Mouse (Mus musculus) adipocyte (in vitro differentiated cells): ENCODE results near the gene Trpc1.

Experiments
- DNase-seq: peaks from one replicate; pipeline ENCODE4 v3.0.0-alpha.2; 2016; ENCODE audit warnings: low spot score

The Trpc1 gene

DNA sequence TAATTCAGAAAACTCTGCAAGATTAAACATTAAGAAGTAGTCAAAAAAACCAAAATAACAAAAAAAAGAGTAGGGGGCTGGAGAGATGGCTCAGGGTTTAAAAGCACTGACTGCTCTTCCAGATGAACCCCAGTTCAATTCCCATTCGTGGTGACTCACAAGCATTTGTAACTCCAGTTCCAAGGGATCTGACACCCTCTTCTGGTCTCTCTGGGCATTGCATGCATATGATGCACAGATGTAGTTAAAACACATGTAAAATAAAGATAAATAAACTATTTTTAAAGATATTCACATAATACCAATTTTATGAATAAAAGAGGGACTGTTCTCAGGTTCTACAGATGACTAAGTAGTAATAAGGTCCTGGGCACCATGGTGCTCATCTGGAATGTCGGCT lies 52.4 kb downstream of the Trpc1 start:
- DNase-seq = peak; percentile 43

DNA sequence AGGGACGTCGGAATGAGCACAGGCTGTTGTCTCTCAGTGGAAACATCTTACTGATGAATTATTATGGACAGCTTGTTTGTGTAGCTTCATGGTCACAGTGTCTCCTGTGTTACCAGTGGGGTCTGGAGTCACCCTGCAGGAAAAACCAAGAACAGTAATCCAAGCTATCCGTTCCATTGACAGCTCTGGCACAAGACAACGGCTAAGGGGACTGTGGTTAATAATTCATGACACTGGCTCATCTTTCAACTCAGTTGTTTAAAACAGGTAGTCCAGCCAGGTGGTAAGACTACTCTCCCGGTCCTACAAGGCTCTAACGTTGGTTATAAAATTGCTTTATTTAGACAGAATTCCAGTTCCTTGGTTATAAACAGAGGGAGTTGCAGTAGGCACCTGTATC lies 53.6 kb downstream of the Trpc1 start:
- no peak for DNase-seq

DNA sequence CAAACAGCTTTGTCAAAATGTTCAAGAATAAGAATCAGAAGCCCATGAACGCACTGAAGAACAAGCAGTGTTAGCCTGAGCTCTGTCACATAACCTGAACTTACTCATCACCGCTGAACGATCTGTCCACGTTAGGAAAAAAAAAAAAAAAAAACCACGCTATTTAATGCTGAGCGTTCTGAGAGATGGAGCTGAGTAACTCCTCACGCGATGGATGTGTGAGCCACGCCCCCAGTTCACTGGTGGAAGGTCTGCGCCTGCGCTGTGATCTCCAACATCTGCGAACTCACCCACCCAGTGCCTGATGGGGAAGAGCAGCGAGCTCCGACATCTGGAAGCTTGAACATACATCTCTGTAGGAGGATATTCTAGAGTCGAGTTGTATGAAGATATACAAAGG lies 55.2 kb downstream of the Trpc1 start:
- DNase-seq = no peak

DNA sequence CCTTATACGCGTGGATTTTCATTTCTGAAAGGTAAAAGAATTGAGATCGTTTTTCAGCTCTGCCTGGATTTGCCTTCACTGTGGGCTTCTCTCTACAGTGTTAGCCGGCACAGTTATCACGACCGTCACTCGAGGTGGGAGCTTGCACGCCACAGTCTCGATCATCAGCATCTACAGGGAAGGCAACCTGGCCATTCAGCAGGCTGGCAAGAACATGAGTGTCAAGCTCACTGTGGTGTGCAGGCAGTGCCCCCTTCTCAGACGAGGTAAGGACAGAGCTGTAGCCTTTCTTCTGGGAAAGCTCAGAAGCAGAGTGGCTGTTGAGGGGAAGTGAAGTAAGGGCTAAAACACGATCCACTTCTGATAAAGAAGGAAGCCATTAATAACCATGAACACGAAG lies 55.6 kb downstream of the Trpc1 start:
- DNase-seq = no peak

DNA sequence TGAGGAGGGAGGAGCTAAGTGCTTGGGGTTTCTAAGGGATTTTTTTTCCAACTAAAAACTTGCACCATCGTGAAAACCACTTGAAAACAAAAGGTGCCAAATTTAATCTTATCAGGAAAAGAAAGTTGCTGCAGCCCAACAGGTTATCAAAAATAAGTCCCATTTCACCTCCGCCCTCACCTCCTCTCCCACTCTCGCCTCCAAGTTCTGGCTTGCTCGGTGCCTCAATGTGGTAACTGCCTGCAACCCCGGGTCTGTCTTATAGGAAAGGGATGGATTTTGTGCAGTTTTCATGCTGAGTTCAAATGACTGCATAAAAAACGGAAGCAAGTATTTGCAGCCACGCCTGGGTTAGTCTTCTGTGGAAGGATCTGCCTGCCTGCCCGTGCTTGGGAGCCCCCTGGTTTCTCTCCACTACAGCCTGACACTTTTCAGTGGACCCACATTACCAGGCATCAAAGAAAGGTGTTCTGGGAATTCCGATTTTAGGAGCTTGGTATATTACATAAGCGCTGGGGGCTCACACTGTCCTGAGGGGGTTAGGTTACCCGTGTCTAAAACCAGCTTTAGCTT lies 56.6 kb downstream of the Trpc1 start:
- DNase-seq = no peak

DNA sequence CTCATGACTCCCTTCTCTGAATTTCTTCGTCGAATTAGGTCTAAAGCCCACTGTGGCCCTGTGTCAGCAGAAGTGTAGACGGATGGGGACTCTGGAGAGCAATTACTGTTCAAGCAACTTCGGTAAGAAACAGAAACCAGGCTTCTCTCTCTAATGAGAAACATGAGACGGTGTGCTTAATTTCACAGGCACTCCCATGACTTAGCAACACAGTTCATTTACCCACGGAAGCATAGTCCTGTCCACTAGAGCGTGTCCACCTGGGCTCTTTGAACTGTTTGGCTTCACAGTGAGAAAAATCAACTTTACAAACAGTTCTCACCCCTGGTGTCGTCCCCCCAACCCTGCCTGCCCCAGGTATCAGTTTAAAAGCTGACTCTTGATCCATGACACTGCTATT lies 57.4 kb downstream of the Trpc1 start:
- DNase-seq = no peak

DNA sequence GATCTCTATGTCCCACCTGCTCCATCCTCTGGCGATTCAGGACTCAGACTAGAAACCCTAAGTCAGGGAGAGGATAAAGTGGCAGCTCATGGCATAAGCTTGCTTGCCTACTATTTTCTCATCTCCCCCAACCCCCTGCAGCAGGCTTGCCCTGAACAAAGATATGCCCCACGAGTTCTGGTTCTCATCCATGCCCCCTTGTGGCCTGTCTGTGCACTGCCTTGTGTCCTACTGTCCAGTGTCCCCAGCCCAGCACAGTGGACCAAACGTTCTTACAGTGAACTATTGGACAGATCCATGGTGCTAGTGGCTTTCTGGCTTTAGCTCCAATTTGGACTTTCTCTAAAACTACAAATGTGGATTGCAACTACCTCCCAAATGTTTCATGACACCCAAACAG lies 62.1 kb downstream of the Trpc1 start:
- DNase-seq = peak; percentile 62

DNA sequence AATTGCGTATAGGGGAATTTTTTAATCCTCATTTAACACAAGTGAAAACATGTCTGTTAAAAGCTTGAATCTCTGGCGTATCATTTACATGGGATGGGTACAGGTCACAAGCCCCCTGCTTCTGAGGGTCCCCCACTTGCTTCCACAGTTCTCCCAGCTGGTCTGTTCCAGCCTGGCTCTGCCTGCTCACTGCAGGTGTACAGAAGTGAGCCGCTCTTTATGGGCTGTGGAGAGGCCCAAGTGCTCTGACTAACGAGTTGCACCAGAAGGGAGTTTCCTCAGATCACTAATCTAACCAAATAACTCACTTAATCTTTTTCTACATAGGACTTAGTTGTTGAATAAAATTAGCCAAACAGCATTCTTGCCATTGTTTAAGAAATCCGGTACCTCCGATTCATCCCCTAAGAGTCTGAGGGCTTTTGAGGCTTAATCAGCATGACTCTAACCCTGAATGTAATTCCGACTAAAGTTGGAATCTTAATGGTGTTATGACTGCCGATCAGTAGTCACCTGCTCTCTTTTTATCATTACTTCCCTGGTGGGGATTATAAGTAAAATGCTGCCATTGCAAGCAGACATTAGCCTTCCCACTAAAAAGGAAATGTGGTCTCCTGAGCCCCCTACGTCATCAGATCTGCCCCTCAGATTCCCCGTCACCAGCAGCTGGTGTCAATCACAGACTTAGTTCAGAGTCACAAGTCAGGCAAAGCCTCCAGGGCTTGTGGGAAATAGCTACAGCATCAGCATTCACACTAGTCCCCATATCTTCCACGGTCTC lies 64.3 kb downstream of the Trpc1 start:
- no peak for DNase-seq

DNA sequence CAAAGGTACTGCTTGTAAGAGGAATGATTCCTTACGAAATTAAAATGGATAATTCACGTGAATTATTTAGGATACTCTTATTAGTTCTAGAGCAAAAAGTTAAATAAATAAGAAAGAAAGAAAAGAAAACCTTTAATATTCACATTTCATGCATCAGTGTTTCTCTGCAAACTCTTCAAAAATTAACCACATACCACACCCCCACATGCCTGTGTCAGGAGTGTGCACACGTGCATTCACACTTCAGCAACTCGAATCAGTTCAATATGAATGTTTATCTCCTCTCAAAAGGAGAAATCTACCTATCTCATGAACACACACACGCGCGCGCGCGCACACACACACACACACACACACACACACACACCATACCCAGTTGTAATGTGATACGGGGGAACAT lies 69.5 kb downstream of the Trpc1 start:
- DNase-seq = no peak

DNA sequence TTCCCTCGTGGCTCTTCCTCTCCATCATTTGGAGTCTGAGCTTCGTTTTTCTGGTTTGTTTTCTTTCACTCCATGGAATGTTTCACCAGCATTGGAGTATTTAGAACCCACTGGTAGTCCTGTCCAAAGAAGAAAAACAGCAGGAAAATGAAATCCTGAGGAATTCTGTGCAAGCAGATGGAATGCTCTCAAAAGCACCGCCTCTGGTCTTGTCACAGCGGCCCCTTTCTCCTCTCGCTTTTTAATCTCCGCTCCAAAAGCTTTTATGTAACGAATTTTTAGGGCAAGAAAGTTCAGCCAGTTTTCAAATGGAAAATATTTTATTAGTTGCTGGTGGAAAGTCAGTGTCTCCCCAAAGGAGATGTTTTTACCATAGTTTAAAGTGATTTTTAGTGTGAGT lies 70.2 kb downstream of the Trpc1 start:
- no peak for DNase-seq

DNA sequence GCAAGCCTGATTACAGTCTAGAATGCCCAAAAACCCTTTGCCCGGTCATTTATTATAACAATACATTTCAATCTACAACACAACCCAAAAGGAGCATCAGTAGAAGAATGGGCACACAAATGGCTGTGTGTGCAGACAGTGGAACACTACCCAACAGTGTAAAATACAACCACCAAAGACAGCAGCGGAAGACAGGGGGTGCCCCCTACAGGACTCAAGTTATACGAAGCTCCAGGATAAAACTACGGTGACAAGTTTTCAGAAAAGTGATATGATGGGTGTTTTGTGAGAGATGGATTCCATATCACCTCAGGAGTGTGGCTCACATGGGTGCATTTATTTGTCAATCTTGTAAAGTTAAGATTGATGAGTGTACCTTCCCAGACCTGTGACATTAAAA lies 74.2 kb downstream of the Trpc1 start:
- peak; percentile 18 for DNase-seq

DNA sequence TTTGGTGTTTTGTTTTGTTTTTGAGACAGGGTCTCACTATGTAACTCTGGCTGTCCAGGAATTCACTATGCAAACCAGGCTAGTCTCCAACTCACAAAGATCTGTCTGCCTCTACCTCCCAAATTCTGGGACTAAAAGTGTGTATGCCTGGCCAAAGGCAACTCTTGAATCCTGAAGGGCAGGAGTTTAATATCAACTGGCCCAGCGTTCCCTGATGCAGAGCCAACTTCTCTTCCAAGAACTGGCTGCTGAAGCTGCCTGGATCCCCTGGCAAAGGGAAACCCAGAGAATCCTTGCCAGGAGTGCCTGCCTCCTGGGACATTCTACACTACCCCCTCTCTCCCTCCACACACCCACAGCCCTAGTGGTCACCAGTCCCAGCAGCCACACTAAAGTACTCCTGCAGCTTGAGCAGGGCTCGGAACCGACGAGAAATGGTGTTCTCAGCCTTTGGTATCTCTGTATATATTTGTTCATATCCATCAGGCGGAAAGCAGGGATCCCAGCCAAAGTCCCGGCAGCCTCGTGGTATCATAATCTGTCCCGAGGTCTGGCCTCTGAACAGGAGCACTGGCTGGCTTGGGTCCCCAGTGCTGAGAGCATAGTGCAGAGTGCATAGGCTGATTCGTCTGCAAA lies 75.0 kb downstream of the Trpc1 start:
- peak; percentile 84 for DNase-seq

DNA sequence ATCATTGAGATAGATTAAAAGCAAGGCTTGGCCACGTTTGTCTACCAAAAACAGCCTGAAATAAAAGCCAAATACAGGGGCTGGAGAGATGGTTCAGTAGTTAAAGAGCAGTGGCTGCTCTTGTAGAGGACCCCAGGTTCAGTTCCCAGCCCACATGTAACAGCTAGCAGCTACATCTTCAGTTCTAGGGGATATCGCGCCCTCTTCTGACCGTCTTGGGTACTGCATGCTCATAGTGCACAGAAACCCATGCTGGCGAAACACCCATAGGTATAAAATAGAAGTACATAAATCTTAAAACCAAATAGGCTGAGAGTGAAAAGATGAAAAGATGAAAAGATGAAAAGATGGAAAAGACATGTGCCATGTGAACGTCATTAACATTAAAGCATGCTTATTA lies 77.4 kb downstream of the Trpc1 start:
- DNase-seq = no peak

DNA sequence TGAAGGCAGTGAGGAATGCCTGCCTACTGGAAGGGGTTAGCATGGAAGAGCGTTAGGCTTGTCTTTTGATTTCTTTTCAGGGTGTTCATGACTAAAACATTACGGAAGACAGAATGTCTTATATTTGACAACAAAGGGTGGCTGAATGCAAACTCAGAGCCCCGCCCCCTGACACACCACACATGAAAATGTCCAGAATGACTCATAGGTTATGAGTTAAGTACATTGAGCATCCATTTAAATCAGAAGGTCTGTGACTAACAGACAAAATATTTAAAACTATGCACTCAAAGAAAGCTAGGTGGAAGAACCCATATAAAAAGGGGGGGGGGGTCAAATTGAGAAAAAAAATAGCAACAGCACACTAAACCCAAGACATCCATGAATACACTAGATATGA lies 77.8 kb downstream of the Trpc1 start:
- no peak for DNase-seq

DNA sequence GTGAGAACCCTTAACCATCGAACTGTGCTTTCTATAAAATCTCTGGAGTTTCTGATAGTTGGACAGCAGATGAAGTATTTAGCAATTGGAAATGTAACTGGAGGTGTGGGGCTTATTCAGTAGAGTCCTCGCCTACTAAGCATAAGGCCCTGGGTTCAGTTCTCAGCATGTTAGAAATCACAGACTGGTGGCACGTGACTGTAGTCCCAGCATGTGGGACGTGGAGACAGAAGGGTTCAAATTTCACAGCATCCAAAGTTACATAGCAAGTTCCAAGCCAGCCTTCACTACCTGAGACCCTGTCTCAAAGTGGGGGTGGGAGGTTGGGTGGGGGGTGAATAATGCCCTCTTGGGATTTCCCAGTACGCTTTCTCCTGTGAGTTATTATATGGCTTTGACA lies 81.9 kb downstream of the Trpc1 start:
- no peak for DNase-seq

DNA sequence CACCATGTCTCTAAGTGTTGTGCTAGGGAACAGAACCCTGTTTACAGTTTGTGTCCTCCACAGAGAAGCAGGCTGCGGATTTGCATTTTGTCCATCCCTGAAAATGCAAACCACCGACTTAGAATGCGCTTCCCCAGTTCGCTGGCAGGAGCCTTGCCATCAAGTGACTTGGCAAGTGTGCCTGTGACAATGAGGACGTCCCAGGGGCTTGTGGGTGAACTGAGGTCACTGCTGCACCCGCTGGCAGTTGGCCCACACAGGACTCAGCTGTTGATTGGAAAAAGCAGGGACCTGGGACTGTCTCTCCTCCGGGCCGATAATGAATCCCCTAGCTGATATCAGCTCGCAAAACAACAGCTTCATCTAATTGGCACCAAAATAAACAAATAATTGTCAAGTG lies 82.3 kb downstream of the Trpc1 start:
- no peak for DNase-seq

DNA sequence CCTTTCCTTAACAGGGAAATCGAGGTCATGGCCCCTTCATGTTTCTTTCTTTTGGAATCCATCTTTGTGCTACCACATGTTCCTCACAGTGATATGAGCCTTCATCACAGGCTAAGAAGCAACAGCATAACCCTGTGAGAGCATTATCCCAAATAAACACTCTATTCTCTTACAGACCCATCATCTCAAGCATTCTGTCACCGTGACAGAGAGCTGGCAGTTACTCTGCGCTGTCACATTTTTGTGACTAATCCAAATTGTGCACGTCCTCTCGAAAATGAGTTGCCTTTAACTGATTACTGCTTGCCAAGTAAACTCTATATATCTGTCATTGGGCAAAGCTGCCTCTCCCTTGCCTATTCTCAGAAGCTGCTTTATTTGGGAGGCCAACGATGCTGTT lies 84.3 kb downstream of the Trpc1 start:
- DNase-seq = peak; percentile 14

DNA sequence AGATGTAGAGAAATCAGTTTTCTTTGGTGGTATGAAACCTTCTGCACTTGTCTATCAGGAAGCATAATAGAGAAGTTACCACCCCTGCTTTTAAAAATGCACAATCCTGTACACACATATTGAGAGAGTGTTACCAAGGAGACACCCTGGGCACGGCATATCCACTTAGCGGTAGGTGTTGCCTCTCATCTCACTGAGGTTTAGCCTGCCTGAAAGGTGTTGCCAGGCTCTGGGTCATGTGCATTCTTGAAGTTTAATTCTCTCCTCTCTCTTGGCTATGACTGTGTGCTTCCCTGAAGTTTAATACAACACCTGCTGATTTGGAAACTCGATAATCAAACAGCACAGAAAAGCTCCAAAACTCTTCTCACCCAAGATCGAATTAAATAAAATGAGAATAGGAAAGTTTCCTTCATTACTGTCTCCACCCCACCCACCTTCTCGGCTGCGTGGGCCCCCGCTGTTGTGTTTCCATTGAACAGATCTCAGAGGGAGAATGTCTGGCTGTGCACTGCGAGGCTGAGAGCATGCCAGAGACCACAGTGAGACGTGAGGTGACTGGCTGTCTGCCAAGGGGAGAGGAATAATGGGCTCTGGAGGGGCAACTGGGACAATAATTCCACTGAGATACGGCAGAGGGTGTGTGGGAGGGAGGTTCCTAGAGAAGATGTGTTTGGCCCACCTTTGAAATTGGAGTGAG lies 85.7 kb downstream of the Trpc1 start:
- no peak for DNase-seq

DNA sequence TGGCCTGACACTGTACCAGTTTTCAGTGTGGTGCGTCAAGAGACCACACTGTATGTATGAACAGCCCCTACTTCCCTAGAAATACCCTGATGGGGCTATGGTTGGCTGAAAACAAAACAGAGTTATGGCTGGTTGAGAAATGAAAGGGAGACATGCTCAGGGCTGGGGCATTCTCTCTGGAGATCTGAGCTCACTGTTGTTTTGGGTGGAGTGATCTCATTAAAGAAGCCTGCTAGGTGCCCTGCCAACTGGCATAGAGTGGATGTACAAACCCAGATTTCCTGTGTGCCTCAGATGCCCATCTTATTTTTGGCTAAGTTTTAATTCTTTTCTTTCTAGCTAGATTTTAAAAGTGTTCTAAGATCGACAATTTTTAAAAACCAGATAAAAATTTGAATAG lies 92.2 kb downstream of the Trpc1 start:
- DNase-seq = peak; percentile 66
